Mouse (Mus musculus) heart, adult 9 months (tissue): ENCODE data around the gene Fanca.
"Not testable (repeated sequence)": the region's sequence is repeated elsewhere in the genome, so short reads cannot be mapped to it uniquely, and the experiment has no call there.

ENCODE experiments used
- DNase-seq, 2 experiments: peaks; one replicate each; pipeline ENCODE4 v3.0.0; 2022; ENCODE audit warnings: low spot score in 2 of 2

The Fanca gene

GRCm38 (mm10) chr8:123233300-123233699 is 85.1 kb downstream of the Fanca start:
- DNase-seq, result no peak

GRCm38 (mm10) chr8:123232553-123232952 is 85.8 kb downstream of the Fanca start:
- no peak for DNase-seq

GRCm38 (mm10) chr8:123231742-123232141 is 86.6 kb downstream of the Fanca start:
- no peak for DNase-seq

- DNase-seq, result not testable (repeated sequence)
These were observed 88.0 kb downstream of the Fanca start for GRCm38 (mm10) chr8:123230326-123230725.

GRCm38 (mm10) chr8:123228416-123228815 is 90.0 kb downstream of the Fanca start:
- no peak for DNase-seq

GRCm38 (mm10) chr8:123224278-123225266 is 93.8 kb downstream of the Fanca start, which contains the start of gene Cdk10:
Gene Cdk10 (plus strand): TSS chr8:123224842.
- peak; percentile 92 for DNase-seq

- no peak for DNase-seq
These were observed 97.5 kb downstream of the Fanca start for GRCm38 (mm10) chr8:123220917-123221316.
